ENCODE assay signal across 25 mouse cellular contexts in the genomic region with DNA sequence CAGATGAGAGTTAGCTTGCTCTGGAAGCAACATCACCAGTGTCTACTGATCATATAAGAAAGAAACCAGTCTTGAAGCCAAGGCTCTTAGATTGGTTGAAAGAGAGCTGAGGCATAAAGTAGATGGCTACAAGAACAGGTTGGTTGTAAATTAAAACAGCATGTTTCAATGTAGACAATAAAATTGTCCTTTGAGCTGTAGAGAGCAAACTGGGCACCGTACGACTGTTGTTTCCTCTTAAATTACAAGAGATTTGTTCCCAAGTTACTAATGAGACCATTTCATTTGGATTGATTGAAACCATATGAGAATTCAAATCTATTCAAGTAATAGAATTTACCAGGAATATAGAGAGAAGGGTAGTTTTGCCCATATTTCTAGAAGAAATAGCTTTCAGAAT.
"Had no signal": no experiment of that assay in that cellular context is flagged by ENCODE, and none has a peak within 500 bp of the region (broad histone marks: within the 10 kb centered on the region; RNA-seq: fewer than 3 reads in every experiment).

No protein-coding gene starts in this region.

- H3K4me1 ChIP-seq: heart, embryonic 10.5 days; heart, embryonic 12.5 days; hindbrain, embryonic 10.5 days; hindbrain, embryonic 12.5 days; liver, embryonic 12.5 days had no signal

- H3K27me3 ChIP-seq: heart, embryonic 12.5 days; hindbrain, embryonic 12.5 days; kidney, embryonic 15.5 days; limb, embryonic 15.5 days; liver, embryonic 12.5 days had no signal

- H3K4me3 ChIP-seq: gastrocnemius, adult 2 months; heart, embryonic 10.5 days; heart, embryonic 12.5 days; hindbrain, embryonic 10.5 days; hindbrain, embryonic 12.5 days; kidney, embryonic 15.5 days; layer of hippocampus, adult 2 months; limb, embryonic 15.5 days; liver, embryonic 12.5 days had no signal

- DNase-seq: gastrocnemius, adult 2 months; gastrocnemius, postnatal 10 days; gastrocnemius, postnatal 25 days; heart, adult 18-20 months; heart, postnatal 10 days; heart, postnatal 4 days; kidney, adult 11 months; kidney, adult 2 months; kidney, adult 9 months; kidney, postnatal 14 days; kidney, postnatal 4 days; left cerebral cortex, postnatal 4 days had no signal

- H3K36me3 ChIP-seq: heart, embryonic 10.5 days; heart, embryonic 12.5 days; hindbrain, embryonic 10.5 days; hindbrain, embryonic 12.5 days; kidney, embryonic 15.5 days; limb, embryonic 15.5 days; liver, embryonic 12.5 days had no signal

- H3K27ac ChIP-seq: gastrocnemius, adult 2 months; heart, embryonic 10.5 days; hindbrain, embryonic 10.5 days; hindbrain, embryonic 12.5 days; hindbrain, embryonic 14.5 days; kidney, embryonic 15.5 days; kidney, postnatal 0 days; layer of hippocampus, adult 2 months; limb, embryonic 15.5 days; liver, embryonic 12.5 days; liver, embryonic 14.5 days had no signal

- H3K9me3 ChIP-seq: heart, embryonic 10.5 days; heart, embryonic 12.5 days; hindbrain, embryonic 10.5 days; hindbrain, embryonic 12.5 days; kidney, embryonic 15.5 days; limb, embryonic 15.5 days; liver, embryonic 12.5 days had no signal

- H3K9ac ChIP-seq: heart, embryonic 12.5 days; hindbrain, embryonic 12.5 days; hindbrain, embryonic 14.5 days; kidney, embryonic 15.5 days; limb, embryonic 15.5 days; liver, embryonic 12.5 days; liver, embryonic 14.5 days had no signal

- H3K4me2 ChIP-seq: heart, embryonic 12.5 days; hindbrain, embryonic 12.5 days; hindbrain, embryonic 14.5 days; kidney, embryonic 15.5 days; limb, embryonic 15.5 days; liver, embryonic 12.5 days had no signal

- ATAC-seq: hindbrain, embryonic 16.5 days; intestine, embryonic 16.5 days; liver, embryonic 12.5 days had no signal
